Mouse (Mus musculus) stomach, postnatal 0 days (tissue): ENCODE data around the gene Phgdh. TPM values are rescaled to one million over a fixed set of nuclear protein-coding genes. Genes with fewer than 3 reads are reported as not detected.

Experiments used
- ATAC-seq: fragments of 200-750 bp; cut with Nextera tagmentation; 2 replicates; pipeline ENCODE4 v1.8.0; 2017; ENCODE audit not compliant: low FRiP score, low TSS enrichment
- DNase-seq: peaks from one replicate; pipeline ENCODE4 v3.0.0-alpha.2; 2016; ENCODE audit warnings: low spot score
- H3K27ac ChIP-seq: fragments of 300-500 bp; sonication (generic); replicated peaks from 2 replicates; pipeline ENCODE4 v1.5.1; 2014; ENCODE audit warnings: mild to moderate bottlenecking, control low read depth
- H3K27me3 ChIP-seq: fragments of 300-500 bp; sonication (generic); 2 replicates; pipeline ENCODE4 v1.6.1; 2014; ENCODE audit warnings: low read length; ENCODE audit not compliant: control insufficient read depth, insufficient read depth
- H3K36me3 ChIP-seq: fragments of 300-500 bp; sonication (generic); 2 replicates; pipeline ENCODE4 v1.6.1; 2014; ENCODE audit warnings: low read length, mixed read lengths; ENCODE audit not compliant: control insufficient read depth, insufficient read depth
- H3K4me1 ChIP-seq: fragments of 300-500 bp; sonication (generic); replicated peaks from 2 replicates; pipeline ENCODE4 v1.6.1; 2014; ENCODE audit warnings: antibody characterized with exemption; ENCODE audit not compliant: control insufficient read depth, insufficient read depth
- H3K4me2 ChIP-seq: fragments of 300-500 bp; sonication (generic); replicated peaks from 2 replicates; pipeline ENCODE4 v1.6.1; 2014; ENCODE audit warnings: low read depth, mild to moderate bottlenecking, control low read depth, moderate library complexity
- H3K4me3 ChIP-seq: fragments of 300-500 bp; sonication (generic); 2 replicates; pipeline ENCODE4 v1.5.1; 2014; ENCODE audit warnings: low read depth, low read length, control low read depth
- H3K9ac ChIP-seq: fragments of 300-500 bp; sonication (generic); 2 replicates; pipeline ENCODE4 v1.6.1; 2014; ENCODE audit warnings: mild to moderate bottlenecking, low read length, control low read depth, mixed read lengths
- H3K9me3 ChIP-seq: fragments of 300-500 bp; sonication (generic); 2 replicates; pipeline ENCODE4 v1.6.1; 2016; ENCODE audit warnings: low read length; ENCODE audit not compliant: control insufficient read depth
- CTCF ChIP-seq: IDR thresholded peaks from 2 replicates; pipeline ENCODE4 v1.5.1; 2016; ENCODE audit warnings: antibody characterized with exemption, low read depth, mild to moderate bottlenecking, moderate library complexity
- EP300 ChIP-seq: optimal IDR thresholded peaks from 2 replicates; pipeline ENCODE3; 2016; ENCODE audit warnings: antibody characterized with exemption
- WGBS: fragments of 180-500 bp; shearing (Covaris S2); extraction: QIAGEN DNeasy Blood & Tissue Kit; methylation state at CpG from one replicate; pipeline ENCODE4 v1.1.7; 2014; 5-methylcytosine and 5-hydroxymethylcytosine counted together
- polyA plus RNA-seq: library from polyadenylated mRNA; unstranded; fragments of >200 nt; fragmentation: Nextera tagmentation; extraction: Ambion mirVana; gene quantifications from 2 replicates; pipeline ENCODE4 v1.2.1, GENCODE M21; 2015

The Phgdh gene
- polyA plus RNA-seq, 1 experiment from 2014 or later, result 95.1 TPM

DNA sequence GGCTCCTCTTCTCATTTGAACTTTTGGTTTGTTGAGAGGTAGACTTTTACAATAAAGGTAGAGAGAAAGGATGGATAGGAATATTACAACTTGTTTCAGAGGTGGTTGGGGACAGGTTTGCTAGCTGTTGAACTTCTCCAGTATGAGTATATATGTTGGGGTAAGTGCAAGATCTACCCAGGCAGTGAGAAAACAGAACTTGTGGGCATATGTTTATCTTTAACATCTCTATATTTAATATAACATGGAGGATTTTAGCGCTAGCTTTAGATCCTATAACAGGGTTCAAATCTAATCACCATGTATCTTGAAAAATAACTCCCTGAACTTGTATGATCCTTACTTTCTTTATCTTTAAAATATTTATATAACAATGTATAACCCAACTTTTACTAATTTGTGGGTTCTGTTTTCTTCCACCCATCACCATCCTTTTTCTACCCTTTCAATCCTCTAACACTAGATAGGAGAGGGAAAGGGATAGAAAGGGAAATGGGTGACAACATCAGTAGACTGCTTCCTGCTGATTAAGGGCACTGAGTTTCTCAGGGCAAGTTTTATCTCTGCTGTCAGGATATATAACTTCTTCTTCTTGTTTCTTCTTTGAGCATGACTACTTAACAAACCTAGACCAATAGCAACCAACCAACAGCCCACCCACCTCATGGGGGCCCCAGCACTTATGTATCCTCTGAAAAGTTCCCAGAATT is 40.2 kb downstream of the Phgdh start:
- no peak for DNase-seq
- no peak overlapping the region for H3K4me2 ChIP-seq
- H3K9ac ChIP-seq, result no peak overlapping the region
- H3K4me1 ChIP-seq, result no peaks in the 10 kb centered on the region
- no peak for ATAC-seq
- H3K36me3 ChIP-seq, result peaks cover 14% of the 10 kb centered on the region; the same call in 1 of the 2 replicates
- no peaks in the 10 kb centered on the region for H3K27me3 ChIP-seq
- H3K27ac ChIP-seq, result no peak overlapping the region
- H3K4me3 ChIP-seq, result no peak overlapping the region
- TF ChIP-seq CTCF, result no peak
- no peak for TF ChIP-seq EP300
- WGBS, result 83% methylated on average over 1 of the region's 1 CpGs
- H3K9me3 ChIP-seq, result no peaks in the 10 kb centered on the region

DNA sequence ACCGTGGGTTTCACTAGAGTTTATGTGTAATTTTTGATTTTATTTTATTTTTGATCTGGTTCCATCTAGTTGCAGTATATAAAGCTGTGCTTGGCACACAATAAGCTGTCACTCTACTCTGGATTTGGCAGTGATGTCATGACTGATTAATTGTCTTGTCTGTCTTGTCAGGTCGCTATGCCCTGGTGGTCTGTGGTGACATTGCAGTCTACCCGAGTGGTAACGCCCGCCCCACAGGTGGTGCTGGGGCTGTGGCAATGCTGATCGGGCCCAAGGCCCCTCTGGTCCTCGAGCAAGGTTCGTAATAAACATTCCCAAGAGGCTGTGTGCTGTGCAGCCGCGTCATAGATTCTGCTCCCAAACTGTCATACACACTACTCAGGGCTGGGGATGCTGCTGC is 43.8 kb downstream of the Phgdh start:
- Histone ChIP-seq H3K9ac (no peak overlapping the region), H3K4me1 (no peaks in the 10 kb centered on the region), H3K4me2 (no peak overlapping the region), H3K27me3 (no peaks in the 10 kb centered on the region), H3K36me3 (peaks cover 13% of the 10 kb centered on the region), H3K9me3 (no peaks in the 10 kb centered on the region), H3K4me3 (no peak overlapping the region), H3K27ac (no peak overlapping the region)
- DNase-seq (no peak), ATAC-seq (no peak)
- 70% methylated on average over 10 of the region's 10 CpGs for WGBS
- peak; percentile 11; the same call in 1 of the 2 replicates for TF ChIP-seq CTCF
- no peak for TF ChIP-seq EP300

DNA sequence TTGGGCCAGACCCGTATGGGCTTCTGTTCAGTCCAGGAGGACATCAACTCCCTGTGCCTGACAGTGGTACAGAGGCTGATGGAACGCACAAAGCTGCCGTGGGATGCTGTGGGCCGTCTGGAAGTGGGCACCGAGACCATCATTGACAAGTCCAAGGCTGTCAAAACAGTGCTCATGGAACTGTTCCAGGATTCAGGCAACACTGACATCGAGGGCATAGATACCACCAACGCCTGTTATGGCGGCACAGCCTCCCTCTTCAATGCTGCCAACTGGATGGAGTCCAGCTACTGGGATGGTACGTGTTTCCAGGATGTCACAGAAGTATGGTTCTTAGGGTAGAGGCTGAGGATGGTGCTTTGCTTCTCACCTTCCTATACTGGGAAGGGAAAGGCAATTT is 48.7 kb downstream of the Phgdh start:
- ATAC-seq (no peak), DNase-seq (no peak)
- Histone ChIP-seq H3K4me2 (no peak overlapping the region), H3K4me1 (no peaks in the 10 kb centered on the region), H3K27me3 (no peaks in the 10 kb centered on the region), H3K9me3 (no peaks in the 10 kb centered on the region), H3K27ac (no peak overlapping the region), H3K9ac (no peak overlapping the region), H3K36me3 (peaks cover 10% of the 10 kb centered on the region), H3K4me3 (no peak overlapping the region)
- no peak for TF ChIP-seq CTCF
- TF ChIP-seq EP300, result no peak
- 89% methylated on average over 9 of the region's 9 CpGs for WGBS

DNA sequence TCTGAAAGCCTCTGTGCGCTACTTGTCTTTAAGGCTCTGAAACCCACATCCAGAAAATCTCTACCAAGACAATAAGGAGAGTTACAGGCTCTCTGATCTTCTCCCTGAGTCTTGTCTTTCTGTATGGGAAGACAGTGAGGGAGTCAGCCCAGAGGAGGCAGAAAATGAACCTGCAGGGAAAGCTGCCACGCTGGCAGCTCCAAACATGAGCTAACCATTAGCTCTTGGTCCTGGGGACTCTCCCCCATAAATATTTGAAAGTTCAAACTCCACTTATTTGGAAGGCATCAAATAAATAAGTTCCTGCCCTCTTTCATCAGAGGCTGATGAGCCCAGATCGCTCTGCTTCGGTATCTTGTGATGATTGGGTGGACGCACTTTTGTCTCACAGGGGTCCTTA is 56.6 kb downstream of the Phgdh start:
- Histone ChIP-seq H3K4me3 (no peak overlapping the region), H3K9ac (no peak overlapping the region), H3K4me1 (0 out of 2 replicates have a peak, but pooled peaks cover 3% of the 10 kb centered on the region), H3K36me3 (no peaks in the 10 kb centered on the region; the same call in 1 of the 2 replicates), H3K9me3 (no peaks in the 10 kb centered on the region), H3K27me3 (no peaks in the 10 kb centered on the region), H3K27ac (no peak overlapping the region), H3K4me2 (no peak overlapping the region; the same call in 1 of the 2 replicates)
- ATAC-seq (no peak), DNase-seq (no peak)
- no peak for TF ChIP-seq EP300
- no peak for TF ChIP-seq CTCF
- 90% methylated on average over 5 of the region's 5 CpGs for WGBS

DNA sequence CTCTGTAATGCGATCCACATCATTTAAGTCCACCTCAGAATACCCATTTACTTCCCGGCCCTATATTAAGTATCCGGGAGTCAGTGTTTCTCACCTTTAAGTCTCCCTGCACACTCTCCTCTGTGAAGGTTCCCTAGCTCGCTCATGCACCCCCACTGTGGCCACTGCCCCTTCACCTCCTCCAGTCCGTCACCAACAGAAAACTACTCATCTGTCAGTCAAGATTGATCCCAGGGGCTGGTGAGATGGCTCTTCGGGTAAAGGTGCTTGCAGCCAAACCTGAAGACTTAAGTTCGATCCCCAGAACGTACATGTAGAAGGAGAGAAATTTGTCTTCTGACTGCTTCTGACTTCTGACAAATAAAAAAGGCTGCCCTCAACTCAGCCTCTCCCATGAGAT is 57.4 kb downstream of the Phgdh start:
- no peak overlapping the region; the same call in 1 of the 2 replicates for H3K4me2 ChIP-seq
- no peaks in the 10 kb centered on the region; the same call in 1 of the 2 replicates for H3K36me3 ChIP-seq
- no peak overlapping the region for H3K9ac ChIP-seq
- H3K4me1 ChIP-seq, result 0 out of 2 replicates have a peak, but pooled peaks cover 3% of the 10 kb centered on the region
- TF ChIP-seq CTCF (no peak), EP300 (no peak)
- H3K4me3 ChIP-seq, result no peak overlapping the region
- no peaks in the 10 kb centered on the region for H3K27me3 ChIP-seq
- H3K9me3 ChIP-seq, result no peaks in the 10 kb centered on the region
- DNase-seq (no peak), ATAC-seq (no peak)
- H3K27ac ChIP-seq, result no peak overlapping the region
- WGBS, result 93% methylated on average over 8 of the region's 8 CpGs
